Mouse (Mus musculus): ENCODE results near the gene Sorbs1. TPM values are rescaled to one million over a fixed set of nuclear protein-coding genes. Genes with fewer than 3 reads are reported as not detected.

The Sorbs1 gene
- polyA plus RNA-seq, 1 experiment from 2014 or later, result 88.3 TPM

- Histone ChIP-seq H3K36me3 (ENCODE audit: control insufficient read depth, insufficient read depth, low read length) (peaks cover 4% of the 10 kb centered on the region; the same call in 1 of the 2 replicates), H3K27me3 (replicated peaks; ENCODE audit: control insufficient read depth, insufficient read depth, low read length) (no peaks in the 10 kb centered on the region), H3K4me1 (replicated peaks; ENCODE audit: control insufficient read depth, insufficient read depth, low read length) (no peaks in the 10 kb centered on the region), H3K4me2 (ENCODE audit: low read length) (no peak overlapping the region), H3K27ac (ENCODE audit: low read depth) (no peak overlapping the region), H3K4me3 (ENCODE audit: low read depth, low read length) (no peak overlapping the region), H3K9me3 (ENCODE audit: control insufficient read depth, low read length) (no peaks in the 10 kb centered on the region), H3K9ac (ENCODE audit: low read length) (no peak overlapping the region)
- WGBS, result 87% methylated on average over 4 of the region's 4 CpGs
- DNase-seq (ENCODE audit: low spot score) (no peak), ATAC-seq (replicated peaks; ENCODE audit: low FRiP score, low TSS enrichment, low read depth) (no peak)
Observed at GRCm38 (mm10) chr19:40333081-40333480, 180.5 kb downstream of the Sorbs1 start.

- Histone ChIP-seq H3K4me1 (replicated peaks; ENCODE audit: control insufficient read depth, insufficient read depth, low read length) (no peaks in the 10 kb centered on the region), H3K4me2 (ENCODE audit: low read length) (no peak overlapping the region), H3K27me3 (replicated peaks; ENCODE audit: control insufficient read depth, insufficient read depth, low read length) (no peaks in the 10 kb centered on the region), H3K9ac (ENCODE audit: low read length) (no peak overlapping the region), H3K4me3 (ENCODE audit: low read depth, low read length) (no peak overlapping the region), H3K27ac (ENCODE audit: low read depth) (no peak overlapping the region), H3K36me3 (ENCODE audit: control insufficient read depth, insufficient read depth, low read length) (peaks cover 4% of the 10 kb centered on the region; the same call in 1 of the 2 replicates), H3K9me3 (ENCODE audit: control insufficient read depth, low read length) (no peaks in the 10 kb centered on the region)
- DNase-seq (ENCODE audit: low spot score) (no peak), ATAC-seq (replicated peaks; ENCODE audit: low FRiP score, low TSS enrichment, low read depth) (no peak)
- WGBS, result 86% methylated on average over 6 of the region's 6 CpGs
Observed at GRCm38 (mm10) chr19:40332303-40332702, 181.3 kb downstream of the Sorbs1 start.

- DNase-seq (ENCODE audit: low spot score), result no peak
- no peak for ATAC-seq (replicated peaks; ENCODE audit: low FRiP score, low TSS enrichment, low read depth)
Observed at GRCm38 (mm10) chr19:40331846-40332245, 181.7 kb downstream of the Sorbs1 start.

GRCm38 (mm10) chr19:40326126-40326525, 187.5 kb downstream of the Sorbs1 start:
- Histone ChIP-seq H3K4me1 (replicated peaks; ENCODE audit: control insufficient read depth, insufficient read depth, low read length) (no peaks in the 10 kb centered on the region), H3K4me3 (ENCODE audit: low read depth, low read length) (no peak overlapping the region), H3K27me3 (replicated peaks; ENCODE audit: control insufficient read depth, insufficient read depth, low read length) (no peaks in the 10 kb centered on the region), H3K4me2 (ENCODE audit: low read length) (no peak overlapping the region), H3K36me3 (ENCODE audit: control insufficient read depth, insufficient read depth, low read length) (peaks cover 13% of the 10 kb centered on the region), H3K9me3 (ENCODE audit: control insufficient read depth, low read length) (no peaks in the 10 kb centered on the region), H3K9ac (ENCODE audit: low read length) (no peak overlapping the region), H3K27ac (ENCODE audit: low read depth) (no peak overlapping the region)
- DNase-seq (ENCODE audit: low spot score) (no peak), ATAC-seq (replicated peaks; ENCODE audit: low FRiP score, low TSS enrichment, low read depth) (no peak)
- 88% methylated on average over 21 of the region's 21 CpGs for WGBS

More at GRCm38 (mm10) chr19:40331846-40332245, 181.7 kb downstream of the Sorbs1 start:
- Histone ChIP-seq H3K4me3 (ENCODE audit: low read depth, low read length) (no peak overlapping the region), H3K4me1 (replicated peaks; ENCODE audit: control insufficient read depth, insufficient read depth, low read length) (no peaks in the 10 kb centered on the region), H3K9ac (ENCODE audit: low read length) (no peak overlapping the region), H3K4me2 (ENCODE audit: low read length) (no peak overlapping the region), H3K9me3 (ENCODE audit: control insufficient read depth, low read length) (no peaks in the 10 kb centered on the region), H3K27me3 (replicated peaks; ENCODE audit: control insufficient read depth, insufficient read depth, low read length) (no peaks in the 10 kb centered on the region), H3K36me3 (ENCODE audit: control insufficient read depth, insufficient read depth, low read length) (peaks cover 4% of the 10 kb centered on the region; the same call in 1 of the 2 replicates), H3K27ac (ENCODE audit: low read depth) (no peak overlapping the region)
- 35% methylated on average over 6 of the region's 6 CpGs for WGBS

- Histone ChIP-seq H3K27me3 (replicated peaks; ENCODE audit: control insufficient read depth, insufficient read depth, low read length) (no peaks in the 10 kb centered on the region), H3K4me2 (ENCODE audit: low read length) (no peak overlapping the region), H3K9ac (ENCODE audit: low read length) (no peak overlapping the region), H3K9me3 (ENCODE audit: control insufficient read depth, low read length) (no peaks in the 10 kb centered on the region), H3K4me3 (ENCODE audit: low read depth, low read length) (no peak overlapping the region), H3K27ac (ENCODE audit: low read depth) (no peak overlapping the region), H3K36me3 (ENCODE audit: control insufficient read depth, insufficient read depth, low read length) (peaks cover 13% of the 10 kb centered on the region), H3K4me1 (replicated peaks; ENCODE audit: control insufficient read depth, insufficient read depth, low read length) (no peaks in the 10 kb centered on the region)
- WGBS, result 88% methylated on average over 8 of the region's 8 CpGs
- DNase-seq (ENCODE audit: low spot score), result no peak
- ATAC-seq (replicated peaks; ENCODE audit: low FRiP score, low TSS enrichment, low read depth), result no peak
Observed at GRCm38 (mm10) chr19:40325381-40325780, 188.2 kb downstream of the Sorbs1 start.

GRCm38 (mm10) chr19:40322226-40322625, 191.4 kb downstream of the Sorbs1 start:
- DNase-seq (ENCODE audit: low spot score) (no peak), ATAC-seq (replicated peaks; ENCODE audit: low FRiP score, low TSS enrichment, low read depth) (no peak)
- Histone ChIP-seq H3K9ac (ENCODE audit: low read length) (no peak overlapping the region), H3K27me3 (replicated peaks; ENCODE audit: control insufficient read depth, insufficient read depth, low read length) (no peaks in the 10 kb centered on the region), H3K9me3 (ENCODE audit: control insufficient read depth, low read length) (no peaks in the 10 kb centered on the region), H3K36me3 (ENCODE audit: control insufficient read depth, insufficient read depth, low read length) (peaks cover 10% of the 10 kb centered on the region), H3K27ac (ENCODE audit: low read depth) (no peak overlapping the region), H3K4me2 (ENCODE audit: low read length) (no peak overlapping the region), H3K4me3 (ENCODE audit: low read depth, low read length) (no peak overlapping the region), H3K4me1 (replicated peaks; ENCODE audit: control insufficient read depth, insufficient read depth, low read length) (no peaks in the 10 kb centered on the region)
- 82% methylated on average over 3 of the region's 3 CpGs for WGBS

GRCm38 (mm10) chr19:40319199-40319598, 194.4 kb downstream of the Sorbs1 start:
- ATAC-seq (replicated peaks; ENCODE audit: low FRiP score, low TSS enrichment, low read depth) (no peak), DNase-seq (ENCODE audit: low spot score) (no peak)
- 81% methylated on average over 3 of the region's 3 CpGs for WGBS
- no peaks in the 10 kb centered on the region for H3K27me3 ChIP-seq (replicated peaks; ENCODE audit: control insufficient read depth, insufficient read depth, low read length)
- no peak overlapping the region for H3K4me3 ChIP-seq (ENCODE audit: low read depth, low read length)
- H3K36me3 ChIP-seq (ENCODE audit: control insufficient read depth, insufficient read depth, low read length), result no peaks in the 10 kb centered on the region; the same call in 1 of the 2 replicates
- H3K27ac ChIP-seq (ENCODE audit: low read depth), result no peak overlapping the region
- no peaks in the 10 kb centered on the region for H3K4me1 ChIP-seq (replicated peaks; ENCODE audit: control insufficient read depth, insufficient read depth, low read length)
- H3K9me3 ChIP-seq (ENCODE audit: control insufficient read depth, low read length), result no peaks in the 10 kb centered on the region
- no peak overlapping the region for H3K9ac ChIP-seq (ENCODE audit: low read length)
- no peak overlapping the region for H3K4me2 ChIP-seq (ENCODE audit: low read length)

- H3K4me1 ChIP-seq (replicated peaks; ENCODE audit: control insufficient read depth, insufficient read depth, low read length), result no peaks in the 10 kb centered on the region
- H3K9me3 ChIP-seq (ENCODE audit: control insufficient read depth, low read length), result no peaks in the 10 kb centered on the region
- no peak overlapping the region for H3K4me2 ChIP-seq (ENCODE audit: low read length)
- ATAC-seq (replicated peaks; ENCODE audit: low FRiP score, low TSS enrichment, low read depth), result no peak
- no peak for DNase-seq (ENCODE audit: low spot score)
- H3K9ac ChIP-seq (ENCODE audit: low read length), result no peak overlapping the region
- H3K27me3 ChIP-seq (replicated peaks; ENCODE audit: control insufficient read depth, insufficient read depth, low read length), result no peaks in the 10 kb centered on the region
- H3K27ac ChIP-seq (ENCODE audit: low read depth), result no peak overlapping the region
- no peaks in the 10 kb centered on the region for H3K36me3 ChIP-seq (ENCODE audit: control insufficient read depth, insufficient read depth, low read length)
- no peak overlapping the region for H3K4me3 ChIP-seq (ENCODE audit: low read depth, low read length)
- 33% methylated on average over 6 of the region's 6 CpGs for WGBS
Observed at GRCm38 (mm10) chr19:40318511-40318910, 195.1 kb downstream of the Sorbs1 start.

GRCm38 (mm10) chr19:40317001-40317400, 196.6 kb downstream of the Sorbs1 start:
- 72% methylated on average over 4 of the region's 4 CpGs for WGBS

More at GRCm38 (mm10) chr19:40317001-40317400, 196.6 kb downstream of the Sorbs1 start:
- no peak overlapping the region for H3K9ac ChIP-seq (ENCODE audit: low read length)
- DNase-seq (ENCODE audit: low spot score), result no peak
- no peak overlapping the region for H3K4me3 ChIP-seq (ENCODE audit: low read depth, low read length)
- H3K27ac ChIP-seq (ENCODE audit: low read depth), result no peak overlapping the region
- no peaks in the 10 kb centered on the region for H3K9me3 ChIP-seq (ENCODE audit: control insufficient read depth, low read length)
- no peaks in the 10 kb centered on the region for H3K4me1 ChIP-seq (replicated peaks; ENCODE audit: control insufficient read depth, insufficient read depth, low read length)
- no peak for ATAC-seq (replicated peaks; ENCODE audit: low FRiP score, low TSS enrichment, low read depth)
- no peak overlapping the region for H3K4me2 ChIP-seq (ENCODE audit: low read length)
- no peaks in the 10 kb centered on the region for H3K27me3 ChIP-seq (replicated peaks; ENCODE audit: control insufficient read depth, insufficient read depth, low read length)
- 0 out of 2 replicates have a peak, but pooled peaks cover 2% of the 10 kb centered on the region for H3K36me3 ChIP-seq (ENCODE audit: control insufficient read depth, insufficient read depth, low read length)
